Mouse (Mus musculus) NIH3T3 (cell line): ENCODE measurements around the gene Napsa.

Experiments used
- DNase-seq: peaks from one replicate; pipeline ENCODE4 v3.0.0-alpha.2; 2012; ENCODE audit warnings: low read depth

Napsa gene

GRCm38 (mm10) chr7:44596996-44597538 is 24.9 kb downstream of the Napsa start:
- no peak for DNase-seq

GRCm38 (mm10) chr7:44597666-44598065 is 25.5 kb downstream of the Napsa start:
- DNase-seq, result no peak

GRCm38 (mm10) chr7:44598336-44598735 is 26.2 kb downstream of the Napsa start:
- no peak for DNase-seq

- DNase-seq, result no peak
Measured at GRCm38 (mm10) chr7:44600691-44601262, 28.6 kb downstream of the Napsa start.

GRCm38 (mm10) chr7:44601646-44602045 is 29.5 kb downstream of the Napsa start:
- DNase-seq, result no peak

- DNase-seq, result peak; percentile 11
Measured at GRCm38 (mm10) chr7:44602443-44602842, 30.3 kb downstream of the Napsa start.

GRCm38 (mm10) chr7:44603186-44603855 is 31.1 kb downstream of the Napsa start:
- DNase-seq, result peak; percentile 16

GRCm38 (mm10) chr7:44604139-44604606 is 32.0 kb downstream of the Napsa start:
- peak; percentile 89 for DNase-seq

- DNase-seq, result no peak
Measured at GRCm38 (mm10) chr7:44604619-44605018, 32.4 kb downstream of the Napsa start.

GRCm38 (mm10) chr7:44605436-44605835 is 33.3 kb downstream of the Napsa start:
- no peak for DNase-seq

- no peak for DNase-seq
Measured at GRCm38 (mm10) chr7:44606171-44606901, 34.2 kb downstream of the Napsa start.

- DNase-seq, result no peak
Measured at GRCm38 (mm10) chr7:44612192-44612591, 40.0 kb downstream of the Napsa start.

- DNase-seq, result peak; percentile 40
Measured at GRCm38 (mm10) chr7:44614041-44614688, 42.0 kb downstream of the Napsa start.

GRCm38 (mm10) chr7:44615309-44615708 is 43.1 kb downstream of the Napsa start:
- DNase-seq, result no peak

GRCm38 (mm10) chr7:44615987-44616386 is 43.8 kb downstream of the Napsa start:
- no peak for DNase-seq

- peak; percentile 40 for DNase-seq
Measured at GRCm38 (mm10) chr7:44617059-44617458, 44.9 kb downstream of the Napsa start.

GRCm38 (mm10) chr7:44623714-44624542 is 51.7 kb downstream of the Napsa start:
- DNase-seq, result peak; percentile 46

GRCm38 (mm10) chr7:44624543-44624826 is 52.3 kb downstream of the Napsa start:
- no peak for DNase-seq

GRCm38 (mm10) chr7:44624828-44625227 is 52.6 kb downstream of the Napsa start:
- DNase-seq, result peak; percentile 19

GRCm38 (mm10) chr7:44625241-44626067 is 53.3 kb downstream of the Napsa start:
- DNase-seq, result no peak

- no peak for DNase-seq
Measured at GRCm38 (mm10) chr7:44626068-44626385, 53.8 kb downstream of the Napsa start.
